Mouse (Mus musculus): ENCODE results near the gene Qrich2. TPM values are rescaled to one million over a fixed set of nuclear protein-coding genes. Genes with fewer than 3 reads are reported as not detected.

The Qrich2 gene
- not detected in 2 replicates for polyA plus RNA-seq (2015; fragmentation: Nextera tagmentation; extraction: Ambion mirVana)

GRCm38 (mm10) chr11:116466141-116466540 is at the start of gene Qrich2:
Gene Qrich2, minus strand, starts transcription at chr11:116466241.
- no peak for ATAC-seq (ENCODE audit: insufficient read depth)
- H3K4me2 ChIP-seq, result no peak within 1 kb of the TSS
- 55% methylated on average over 20 of the region's 20 CpGs for WGBS (ENCODE audit: insufficient replicate concordance)

GRCm38 (mm10) chr11:116515330-116516020 is 49.4 kb upstream of the Qrich2 start:
- no peak overlapping the region for H3K4me2 ChIP-seq
- no peaks in the 10 kb centered on the region for H3K9me3 ChIP-seq (replicated peaks)
- H3K9ac ChIP-seq, result no peak overlapping the region
- no peak for ATAC-seq (ENCODE audit: insufficient read depth)
- no peak overlapping the region for H3K27ac ChIP-seq (replicated peaks)
- 41% methylated on average over 24 of the region's 24 CpGs for WGBS (ENCODE audit: insufficient replicate concordance)
- no peaks in the 10 kb centered on the region for H3K36me3 ChIP-seq (replicated peaks)
- H3K4me1 ChIP-seq (replicated peaks), result peaks cover 24% of the 10 kb centered on the region
- no peak overlapping the region for H3K4me3 ChIP-seq (replicated peaks)
- H3K27me3 ChIP-seq, result peaks cover 33% of the 10 kb centered on the region

More at GRCm38 (mm10) chr11:116466141-116466540, at the start of gene Qrich2:
- no peak within 1 kb of the TSS for H3K9ac ChIP-seq
- H3K27me3 ChIP-seq, result peaks cover 6% of the 10 kb centered on the region; the same call in 1 of the 2 replicates
- H3K4me1 ChIP-seq (replicated peaks), result peaks cover 14% of the 10 kb centered on the region; the same call in 1 of the 2 replicates
- H3K4me3 ChIP-seq (replicated peaks), result no peak within 1 kb of the TSS
- no peak within 1 kb of the TSS for H3K27ac ChIP-seq (replicated peaks)
- peaks cover 6% of the 10 kb centered on the region for H3K36me3 ChIP-seq (replicated peaks)
- no peaks in the 10 kb centered on the region for H3K9me3 ChIP-seq (replicated peaks)

- no peaks in the 10 kb centered on the region for H3K36me3 ChIP-seq (replicated peaks)
- no peak overlapping the region for H3K27ac ChIP-seq (replicated peaks)
- WGBS (ENCODE audit: insufficient replicate concordance), result 73% methylated on average over 4 of the region's 4 CpGs
- H3K9me3 ChIP-seq (replicated peaks), result no peaks in the 10 kb centered on the region
- H3K4me3 ChIP-seq (replicated peaks), result no peak overlapping the region
- no peak overlapping the region for H3K4me2 ChIP-seq
- no peak overlapping the region for H3K9ac ChIP-seq
- peaks cover 24% of the 10 kb centered on the region for H3K4me1 ChIP-seq (replicated peaks)
- no peak for ATAC-seq (ENCODE audit: insufficient read depth)
- H3K27me3 ChIP-seq, result peaks cover 23% of the 10 kb centered on the region
These were observed 47.5 kb upstream of the Qrich2 start for GRCm38 (mm10) chr11:116513531-116514038.

- H3K27ac ChIP-seq (replicated peaks), result no peak overlapping the region
- H3K36me3 ChIP-seq (replicated peaks), result no peaks in the 10 kb centered on the region
- 72% methylated on average over 6 of the region's 6 CpGs for WGBS (ENCODE audit: insufficient replicate concordance)
These were observed 46.9 kb upstream of the Qrich2 start for GRCm38 (mm10) chr11:116512987-116513386.

GRCm38 (mm10) chr11:116512154-116512553 is 46.1 kb upstream of the Qrich2 start:
- no peak overlapping the region for H3K9ac ChIP-seq
- WGBS (ENCODE audit: insufficient replicate concordance), result 77% methylated on average over 7 of the region's 7 CpGs
- no peak overlapping the region for H3K27ac ChIP-seq (replicated peaks)
- H3K4me3 ChIP-seq (replicated peaks), result no peak overlapping the region
- no peak overlapping the region for H3K4me2 ChIP-seq
- no peak for ATAC-seq (ENCODE audit: insufficient read depth)
- no peaks in the 10 kb centered on the region for H3K9me3 ChIP-seq (replicated peaks)
- peaks cover 26% of the 10 kb centered on the region for H3K4me1 ChIP-seq (replicated peaks)
- H3K36me3 ChIP-seq (replicated peaks), result no peaks in the 10 kb centered on the region
- peaks cover 13% of the 10 kb centered on the region; the same call in 1 of the 2 replicates for H3K27me3 ChIP-seq

More at GRCm38 (mm10) chr11:116512987-116513386, 46.9 kb upstream of the Qrich2 start:
- Histone ChIP-seq H3K4me1 (replicated peaks) (peaks cover 20% of the 10 kb centered on the region), H3K9me3 (replicated peaks) (no peaks in the 10 kb centered on the region), H3K4me3 (replicated peaks) (no peak overlapping the region), H3K9ac (no peak overlapping the region), H3K4me2 (no peak overlapping the region), H3K27me3 (peaks cover 17% of the 10 kb centered on the region)
- ATAC-seq (ENCODE audit: insufficient read depth), result no peak

- no peak overlapping the region for H3K9ac ChIP-seq
- no peaks in the 10 kb centered on the region for H3K9me3 ChIP-seq (replicated peaks)
- peak overlapping the region; percentile 59; the same call in 1 of the 2 replicates for H3K27ac ChIP-seq (replicated peaks)
- no peaks in the 10 kb centered on the region for H3K36me3 ChIP-seq (replicated peaks)
- peak overlapping the region; percentile 27 for H3K4me2 ChIP-seq
- ATAC-seq (ENCODE audit: insufficient read depth), result 0 out of 2 replicates have a peak, but pooled peaks have one; percentile 30
- H3K4me1 ChIP-seq (replicated peaks), result peaks cover 34% of the 10 kb centered on the region
- no peak overlapping the region for H3K4me3 ChIP-seq (replicated peaks)
- 37% methylated on average over 7 of the region's 7 CpGs for WGBS (ENCODE audit: insufficient replicate concordance)
- peaks cover 9% of the 10 kb centered on the region; the same call in 1 of the 2 replicates for H3K27me3 ChIP-seq
These were observed 45.3 kb upstream of the Qrich2 start for GRCm38 (mm10) chr11:116511301-116511868.

GRCm38 (mm10) chr11:116508689-116509088 is 42.6 kb upstream of the Qrich2 start:
- no peak overlapping the region for H3K9ac ChIP-seq
- H3K9me3 ChIP-seq (replicated peaks), result no peaks in the 10 kb centered on the region
- H3K4me3 ChIP-seq (replicated peaks), result no peak overlapping the region
- no peaks in the 10 kb centered on the region for H3K36me3 ChIP-seq (replicated peaks)
- H3K27me3 ChIP-seq, result no peaks in the 10 kb centered on the region
- 81% methylated on average over 2 of the region's 2 CpGs for WGBS (ENCODE audit: insufficient replicate concordance)
- no peak overlapping the region for H3K4me2 ChIP-seq
- no peak overlapping the region for H3K27ac ChIP-seq (replicated peaks)
- ATAC-seq (ENCODE audit: insufficient read depth), result no peak
- H3K4me1 ChIP-seq (replicated peaks), result peaks cover 48% of the 10 kb centered on the region

- Histone ChIP-seq H3K4me3 (replicated peaks) (no peak overlapping the region), H3K36me3 (replicated peaks) (no peaks in the 10 kb centered on the region; the same call in 1 of the 2 replicates), H3K27me3 (no peaks in the 10 kb centered on the region), H3K9ac (peak overlapping the region; percentile 19; the same call in 1 of the 2 replicates), H3K4me2 (peak overlapping the region; percentile 53), H3K27ac (replicated peaks) (peak overlapping the region; percentile 91), H3K9me3 (replicated peaks) (no peaks in the 10 kb centered on the region), H3K4me1 (replicated peaks) (peaks cover 43% of the 10 kb centered on the region)
- 39% methylated on average over 17 of the region's 17 CpGs for WGBS (ENCODE audit: insufficient replicate concordance)
- ATAC-seq (ENCODE audit: insufficient read depth), result peak; percentile 90
These were observed 40.3 kb upstream of the Qrich2 start for GRCm38 (mm10) chr11:116506151-116506875.

- no peaks in the 10 kb centered on the region; the same call in 1 of the 2 replicates for H3K36me3 ChIP-seq (replicated peaks)
- 23% methylated on average over 5 of the region's 5 CpGs for WGBS (ENCODE audit: insufficient replicate concordance)
- 0 out of 2 replicates have a peak overlapping the region, but pooled peaks have one; percentile 19 for H3K9ac ChIP-seq
- H3K9me3 ChIP-seq (replicated peaks), result no peaks in the 10 kb centered on the region
- H3K4me3 ChIP-seq (replicated peaks), result no peak overlapping the region
- H3K4me1 ChIP-seq (replicated peaks), result peaks cover 45% of the 10 kb centered on the region
- ATAC-seq (ENCODE audit: insufficient read depth), result peak; percentile 46
- H3K27me3 ChIP-seq, result no peaks in the 10 kb centered on the region
- H3K27ac ChIP-seq (replicated peaks), result peak overlapping the region; percentile 91
- peak overlapping the region; percentile 53 for H3K4me2 ChIP-seq
These were observed 39.5 kb upstream of the Qrich2 start for GRCm38 (mm10) chr11:116505573-116505972.

GRCm38 (mm10) chr11:116504516-116504915 is 38.5 kb upstream of the Qrich2 start:
- no peak overlapping the region for H3K4me2 ChIP-seq
- H3K4me1 ChIP-seq (replicated peaks), result peaks cover 48% of the 10 kb centered on the region
- whole genome bisulfite sequencing (ENCODE audit: insufficient replicate concordance), result 85% methylated on average over 17 of the region's 17 CpGs
- peak overlapping the region; percentile 91; the same call in 1 of the 2 replicates for H3K27ac ChIP-seq (replicated peaks)
- no peaks in the 10 kb centered on the region; the same call in 1 of the 2 replicates for H3K36me3 ChIP-seq (replicated peaks)
- H3K4me3 ChIP-seq (replicated peaks), result no peak overlapping the region
- H3K27me3 ChIP-seq, result no peaks in the 10 kb centered on the region
- H3K9me3 ChIP-seq (replicated peaks), result no peaks in the 10 kb centered on the region
- no peak overlapping the region for H3K9ac ChIP-seq
- ATAC-seq (ENCODE audit: insufficient read depth), result no peak

Data from liver, embryonic 15.5 days (tissue).